Mouse (Mus musculus) urinary bladder, adult 2 months (tissue): ENCODE measurements around the gene Etfrf1. TPM values are rescaled to one million over a fixed set of nuclear protein-coding genes. Genes with fewer than 3 reads are reported as not detected.
A peak's percentile ranks its signal among the peaks of the same experiment; 100 is the strongest.

Experiments used
- DNase-seq: peaks from one replicate; pipeline ENCODE4 v3.0.0; 2022; ENCODE audit warnings: low spot score
- polyA plus RNA-seq: library from polyadenylated mRNA; depleted of rRNA; stranded (reverse); fragments of >200 nt; gene quantifications from 2 replicates; pipeline ENCODE4 v1.2.3, GENCODE M21; 2012; rRNA removed

The Etfrf1 gene
- polyA plus RNA-seq: 44.4 and 44.5 TPM in 2 replicates

DNA sequence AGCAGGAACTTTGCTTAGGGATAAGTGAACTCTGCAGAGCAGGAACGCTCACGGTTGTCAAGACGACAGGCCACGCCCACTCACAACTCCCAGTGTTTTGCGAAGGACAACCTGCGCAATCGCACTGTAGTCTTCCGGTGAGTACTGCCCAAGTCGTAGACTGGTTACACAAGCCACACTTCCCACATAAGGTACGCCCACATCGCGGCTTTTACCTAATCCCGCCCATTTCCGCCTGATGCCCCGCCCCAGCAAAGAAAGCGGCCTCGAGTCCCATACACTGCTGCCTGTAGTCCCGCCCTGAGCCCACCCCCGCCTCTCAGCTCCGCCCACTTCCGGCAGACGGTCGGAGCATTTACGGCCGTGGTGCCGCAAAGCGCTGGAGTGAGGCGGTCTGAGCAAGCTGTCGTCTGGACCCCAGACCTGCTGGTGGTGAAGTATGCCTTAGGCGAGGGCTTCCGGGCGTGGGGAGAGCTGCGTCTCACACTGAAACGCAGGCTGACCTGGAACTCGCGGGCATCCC, at the start of gene Etfrf1, which contains the start of gene Casc1:
Etfrf1 (plus strand) TSS at position 319 of the 523 bp plus-strand sequence.
Casc1 (minus strand) TSS at position 190 of the 523 bp plus-strand sequence.
- DNase-seq: peak; percentile 81

DNA sequence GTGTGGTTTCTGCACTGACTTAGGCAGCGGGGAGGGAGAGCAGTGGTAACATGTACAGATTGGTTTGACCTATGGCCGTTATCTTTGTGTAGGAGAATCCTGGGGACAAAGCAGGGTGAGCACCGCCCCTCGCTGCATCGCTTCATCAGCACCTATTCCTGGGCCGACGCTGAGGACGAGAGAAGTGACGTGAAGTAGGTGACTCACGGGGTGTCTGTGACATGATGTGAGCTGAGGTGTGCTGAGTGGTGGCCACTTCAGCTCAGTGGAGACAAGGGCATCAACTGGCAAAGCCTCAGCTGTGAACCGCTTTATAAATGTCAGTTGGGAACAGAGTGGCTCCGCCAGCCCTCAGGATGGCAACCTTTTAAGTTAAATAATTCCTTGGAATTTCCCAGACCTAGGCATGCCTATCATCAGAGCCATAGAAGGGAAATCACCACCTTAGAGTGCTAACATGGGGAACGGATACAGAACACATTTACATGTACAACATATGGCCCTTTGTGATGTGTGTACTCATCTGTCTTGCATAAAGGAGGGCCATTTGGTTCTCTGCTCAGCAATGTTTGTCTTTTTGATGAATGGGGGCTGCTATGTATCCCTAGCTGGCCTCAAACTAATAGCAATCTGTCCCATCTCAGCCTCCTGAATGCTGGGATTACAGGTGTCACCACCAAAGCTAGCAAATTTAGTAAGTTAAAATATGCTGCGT, 38.9 kb upstream of the Etfrf1 start:
- no peak for DNase-seq

- peak; percentile 51 for DNase-seq
Measured at GRCm38 (mm10) chr6:145173781-145174191, 37.1 kb upstream of the Etfrf1 start.

- DNase-seq: no peak
Measured at GRCm38 (mm10) chr6:145175571-145175981, 35.4 kb upstream of the Etfrf1 start.

DNA sequence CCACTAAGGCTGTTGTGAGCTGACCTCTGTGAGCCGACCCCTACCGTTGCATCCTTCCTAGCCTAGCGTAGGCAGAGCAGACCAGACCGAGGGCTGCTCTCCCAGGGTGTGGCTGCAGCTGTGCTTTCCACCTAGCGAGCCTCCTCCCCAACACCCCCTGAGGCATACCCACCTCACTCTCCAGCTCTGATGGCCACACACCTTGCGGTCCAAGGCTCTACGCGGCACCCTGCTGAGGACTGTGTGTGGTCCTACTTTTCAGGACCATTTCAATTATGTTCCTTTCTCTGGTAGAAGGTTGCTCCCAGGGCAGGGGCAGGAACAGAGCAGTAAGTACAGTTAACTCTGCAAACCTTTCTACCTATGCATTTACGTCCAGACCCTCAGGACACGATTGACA, 34.5 kb upstream of the Etfrf1 start:
- no peak for DNase-seq

DNA sequence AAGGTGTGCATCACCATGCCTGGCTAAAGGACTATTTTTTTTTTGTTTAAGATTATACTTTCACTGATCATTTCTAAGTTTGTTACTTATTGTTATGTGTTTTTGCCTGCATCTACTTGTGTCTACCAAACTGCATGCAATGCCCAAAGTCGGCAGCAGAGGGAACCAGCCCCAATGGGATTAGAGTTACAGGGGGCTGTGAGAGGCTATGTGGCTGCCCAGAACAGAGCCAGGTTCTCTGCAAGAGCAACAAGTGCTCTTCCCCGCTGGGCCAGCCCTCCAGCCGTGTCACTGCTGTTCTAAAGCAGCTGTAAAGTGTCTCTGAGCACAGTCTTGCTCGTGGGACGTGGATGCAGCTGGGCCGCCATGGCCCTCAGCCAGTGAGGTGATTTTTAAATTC, 31.3 kb upstream of the Etfrf1 start:
- no peak for DNase-seq

GRCm38 (mm10) chr6:145182044-145182443, 28.9 kb upstream of the Etfrf1 start:
- DNase-seq: no peak

- DNase-seq: no peak
Measured at GRCm38 (mm10) chr6:145186096-145186495, 24.8 kb upstream of the Etfrf1 start.

GRCm38 (mm10) chr6:145187093-145188088, 23.5 kb upstream of the Etfrf1 start:
- DNase-seq: no peak

GRCm38 (mm10) chr6:145193038-145193437, 17.9 kb upstream of the Etfrf1 start:
- no peak for DNase-seq

DNA sequence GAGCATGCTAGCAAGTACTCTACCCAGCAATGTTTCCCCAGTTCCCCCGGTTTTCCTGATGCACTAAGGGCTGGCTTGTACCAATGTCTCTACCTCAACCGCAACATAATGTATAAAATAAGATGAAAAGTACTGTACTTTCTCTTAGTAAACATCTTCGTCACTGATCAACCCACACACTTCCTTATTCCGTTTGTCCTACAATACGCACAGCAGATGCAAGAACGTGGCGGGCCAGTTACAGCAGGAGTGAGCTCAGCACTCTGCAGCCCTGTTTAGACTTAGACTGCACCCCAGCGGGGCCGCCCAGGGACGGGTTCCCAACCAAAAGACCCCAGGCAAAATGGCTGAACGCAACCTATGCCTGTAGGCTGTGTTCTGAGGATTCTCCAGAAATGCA, 17.5 kb upstream of the Etfrf1 start:
- DNase-seq: no peak

- no peak for DNase-seq
Measured at GRCm38 (mm10) chr6:145197949-145198686, 12.8 kb upstream of the Etfrf1 start.

- no peak for DNase-seq
Measured at GRCm38 (mm10) chr6:145202432-145203125, 8.4 kb upstream of the Etfrf1 start.

- no peak for DNase-seq
Measured at GRCm38 (mm10) chr6:145204440-145204839, 6.5 kb upstream of the Etfrf1 start.

DNA sequence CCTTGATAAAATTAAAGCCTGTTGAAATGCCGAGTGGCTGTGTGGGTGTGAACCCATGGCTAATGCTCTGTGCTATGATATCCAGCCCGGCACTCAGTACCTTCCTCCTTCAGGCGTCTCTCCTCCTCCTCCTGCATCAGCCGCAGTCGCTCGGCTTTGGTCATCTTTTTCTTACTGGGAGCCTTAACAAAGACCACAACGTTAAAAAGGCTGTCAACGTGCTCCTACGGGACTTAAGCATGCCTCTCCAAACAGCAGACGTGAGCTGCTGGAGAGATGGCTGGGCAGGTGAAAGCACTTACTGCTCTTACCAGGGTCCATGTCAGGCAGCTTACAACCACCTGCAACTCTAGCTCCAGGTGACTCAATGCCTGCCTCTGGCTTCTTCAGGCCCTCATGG, 5.8 kb upstream of the Etfrf1 start:
- DNase-seq: no peak

- no peak for DNase-seq
Measured at GRCm38 (mm10) chr6:145210056-145210680, 766 bp upstream of the Etfrf1 start.

GRCm38 (mm10) chr6:145211376-145212305, 707 bp downstream of the Etfrf1 start:
- DNase-seq: no peak

- no peak for DNase-seq
Measured at GRCm38 (mm10) chr6:145213916-145214315, 3.0 kb downstream of the Etfrf1 start.

- DNase-seq: no peak
Measured at GRCm38 (mm10) chr6:145215826-145216225, 4.9 kb downstream of the Etfrf1 start.
